Mouse (Mus musculus): Measurements from ENCODE around the gene Olfr1339.

GRCm38 (mm10) chr4:118703223-118703622, 28.8 kb upstream of the Olfr1339 start, which contains the start of gene Olfr1341:
- no peak for TF ChIP-seq CTCF (IDR thresholded peaks at IDR 0.05)
- TF ChIP-seq POLR2A (IDR thresholded peaks at IDR 0.05; ENCODE audit: insufficient read depth, low read depth, low read length) = no peak
- TF ChIP-seq EP300 (IDR thresholded peaks at IDR 0.05; ENCODE audit: insufficient read depth, low read depth, low read length) = no peak

Measured in heart, adult 2 months (tissue).